Mouse (Mus musculus) ES-E14 (cell line): ENCODE results near the gene Hddc3. TPM values are rescaled to one million over a fixed set of nuclear protein-coding genes. Genes with fewer than 3 reads are reported as not detected.

Experiments used
- DNase-seq: peaks from one replicate; pipeline ENCODE4 v3.0.0-alpha.2; 2013; ENCODE audit warnings: low read depth, low spot score
- H3K27ac ChIP-seq: 2 replicates; pipeline ENCODE4 v1.5.1; 2012; ENCODE audit warnings: low read depth, mild to moderate bottlenecking, low read length, moderate library complexity, mixed read lengths; ENCODE audit not compliant: poor library complexity, insufficient read depth, severe bottlenecking
- H3K36me3 ChIP-seq: 2 replicates; pipeline ENCODE4 v1.6.1; 2012; ENCODE audit warnings: mild to moderate bottlenecking, low read length, moderate library complexity, mixed read lengths; ENCODE audit not compliant: control insufficient read depth, poor library complexity, insufficient read depth, severe bottlenecking
- H3K4me1 ChIP-seq, 2 experiments: fragments of 150-350 bp in 1 of 2; sonication (generic) in 1 of 2; 2 replicates each; pipeline ENCODE4 v1.6.1; 2012; ENCODE audit warnings: low read length in 2 of 2, mild to moderate bottlenecking in 1 of 2, mixed read lengths in 1 of 2; ENCODE audit not compliant: control insufficient read depth in 2 of 2, insufficient read depth in 2 of 2, poor library complexity in 1 of 2
- H3K4me3 ChIP-seq, 2 experiments: fragments of 150-350 bp in 1 of 2; sonication (generic) in 1 of 2; 2 replicates each; pipeline ENCODE4 v1.5.1; 2012; ENCODE audit warnings: low read length in 2 of 2, low read depth in 1 of 2, mild to moderate bottlenecking in 1 of 2, mixed read lengths in 1 of 2; ENCODE audit not compliant: insufficient read depth in 1 of 2, poor library complexity in 1 of 2, severe bottlenecking in 1 of 2
- H3K9ac ChIP-seq: 2 replicates; pipeline ENCODE4 v1.6.1; 2012; ENCODE audit warnings: low read depth, mild to moderate bottlenecking, low read length, mixed read lengths; ENCODE audit not compliant: poor library complexity, insufficient read depth, severe bottlenecking
- H3K9me3 ChIP-seq: fragments of 150-350 bp; sonication (generic); 2 replicates; pipeline ENCODE4 v1.6.1; 2012; ENCODE audit warnings: low read depth, mild to moderate bottlenecking, low read length; ENCODE audit not compliant: control insufficient read depth, insufficient read depth
- CHD2 ChIP-seq: IDR thresholded peaks from 2 replicates; pipeline ENCODE4 v1.6.1; 2014; ENCODE audit warnings: mild to moderate bottlenecking, low read depth, low read length, inconsistent platforms
- HCFC1 ChIP-seq: IDR thresholded peaks from 2 replicates; pipeline ENCODE4 v1.6.1; 2012; ENCODE audit warnings: low read length, inconsistent platforms, borderline replicate concordance; ENCODE audit not compliant: insufficient read depth
- MAFK ChIP-seq: IDR thresholded peaks from 2 replicates; pipeline ENCODE4 v1.6.1; 2014; ENCODE audit warnings: mild to moderate bottlenecking, low read depth, low read length, inconsistent platforms; ENCODE audit not compliant: insufficient read depth
- ZC3H11A ChIP-seq: IDR thresholded peaks from 2 replicates; pipeline ENCODE4 v1.6.1; 2012; ENCODE audit warnings: low read depth, mild to moderate bottlenecking, inconsistent platforms, low read length, borderline replicate concordance
- ZNF384 ChIP-seq: IDR thresholded peaks from 2 replicates; pipeline ENCODE4 v1.6.1; 2012; ENCODE audit warnings: low read depth, low read length, inconsistent platforms
- in situ Hi-C, 2 experiments: fragments of 600-800 bp; cut with MboI; formaldehyde crosslinking; loops; one replicate each; pipeline ENCODE4 v1.15.1; 2025; ENCODE audit warnings: low sequenced_read_pairs in 2 of 2, inconsistent platforms in 1 of 2; ENCODE audit not compliant: unreplicated experiment in 2 of 2
- total RNA-seq: library from RNA; depleted of rRNA; stranded (reverse); fragments of 300-350 nt; gene quantifications from 2 replicates; pipeline ENCODE4 v1.2.3, GENCODE M21; 2012

Hddc3 gene
- total RNA-seq, 1 experiment: 14.3 TPM

GRCm38 (mm10) chr7:80357156-80357555 lies 14.3 kb downstream of the Hddc3 start:
- H3K4me3 ChIP-seq: no peak overlapping the region
- H3K9ac ChIP-seq: no peak overlapping the region
- peaks cover 1 to 11% of the 10 kb centered on the region in 2 experiments; a peak in 1 of 4 replicates for H3K4me1 ChIP-seq
- no peak for DNase-seq
- H3K9me3 ChIP-seq: no peaks in the 10 kb centered on the region
- H3K36me3 ChIP-seq: peaks cover 9% of the 10 kb centered on the region; the same call in 1 of the 2 replicates
- TF ChIP-seq ZC3H11A (no peak), HCFC1 (no peak), ZNF384 (no peak), MAFK (no peak), CHD2 (no peak)
- H3K27ac ChIP-seq: no peak overlapping the region
- in situ Hi-C loops: no loop called here

DNA sequence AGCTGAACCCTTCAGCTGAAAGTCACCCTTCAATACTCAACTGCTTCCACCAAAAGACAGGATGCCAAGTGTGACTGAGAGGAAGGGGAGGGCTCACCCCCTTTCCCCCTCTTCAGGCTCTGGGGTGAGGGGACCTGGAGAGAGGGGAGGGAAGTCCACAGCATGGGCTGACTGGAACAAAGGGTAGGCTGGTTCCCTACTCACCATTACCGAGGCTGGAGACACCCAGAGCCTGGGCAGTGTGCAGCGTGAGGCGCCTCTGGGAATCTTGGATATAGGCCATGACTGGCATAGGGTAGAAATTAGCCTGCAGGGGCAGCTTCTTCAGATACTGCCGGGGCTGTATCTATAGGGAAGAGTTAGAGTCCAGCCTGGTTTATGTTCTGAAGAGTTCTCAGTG lies 15.1 kb downstream of the Hddc3 start:
- Histone ChIP-seq H3K4me1 (peaks cover 1 to 11% of the 10 kb centered on the region in 2 experiments; a peak in 1 of 4 replicates), H3K27ac (no peak overlapping the region), H3K36me3 (peaks cover 6% of the 10 kb centered on the region; the same call in 1 of the 2 replicates), H3K9me3 (no peaks in the 10 kb centered on the region), H3K4me3 (no peak overlapping the region), H3K9ac (no peak overlapping the region)
- DNase-seq: no peak
- in situ Hi-C loops: no loop called here
- TF ChIP-seq CHD2: no peak
- no peak for TF ChIP-seq MAFK
- no peak for TF ChIP-seq ZNF384
- TF ChIP-seq HCFC1: no peak
- no peak for TF ChIP-seq ZC3H11A

GRCm38 (mm10) chr7:80360435-80360834 lies 17.5 kb downstream of the Hddc3 start:
- H3K9me3 ChIP-seq: no peaks in the 10 kb centered on the region
- no peak overlapping the region for H3K27ac ChIP-seq
- H3K4me3 ChIP-seq: peak overlapping the region in 1 of 2 experiments; percentile 48; a peak in 1 of 4 replicates
- peaks cover 4% of the 10 kb centered on the region; the same call in 1 of the 2 replicates for H3K36me3 ChIP-seq
- TF ChIP-seq ZC3H11A: no peak
- no peak for TF ChIP-seq ZNF384
- no peak for TF ChIP-seq MAFK
- no peak for TF ChIP-seq CHD2
- TF ChIP-seq HCFC1: no peak
- in situ Hi-C loops: no loop called here
- no peak overlapping the region for H3K9ac ChIP-seq
- peaks cover 1 to 11% of the 10 kb centered on the region in 2 experiments; a peak in 1 of 4 replicates for H3K4me1 ChIP-seq
- DNase-seq: no peak

DNA sequence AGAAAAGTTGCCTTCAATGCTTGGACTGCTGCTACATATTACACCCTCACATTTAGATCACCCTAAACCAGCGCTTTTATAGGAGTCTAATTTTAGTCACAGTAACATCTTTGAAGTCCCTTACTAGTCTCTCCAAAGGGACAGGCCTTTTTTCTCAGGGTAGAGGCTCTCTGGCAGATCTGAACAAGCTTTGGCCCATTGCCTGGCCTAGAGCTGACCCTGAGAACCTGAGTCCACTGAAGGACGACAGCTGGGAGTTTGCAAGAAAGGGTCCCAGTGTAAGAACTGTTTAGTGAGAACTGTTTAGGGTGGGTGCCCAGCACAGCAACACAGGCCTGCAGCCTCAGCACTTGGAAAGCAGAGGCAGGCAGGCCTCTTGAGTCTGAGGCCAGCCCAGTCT lies 22.9 kb downstream of the Hddc3 start:
- Histone ChIP-seq H3K4me3 (no peak overlapping the region), H3K9ac (no peak overlapping the region), H3K27ac (no peak overlapping the region), H3K9me3 (no peaks in the 10 kb centered on the region), H3K4me1 (peaks cover 1 to 12% of the 10 kb centered on the region in 2 experiments; a peak in 1 of 4 replicates), H3K36me3 (peaks cover 10% of the 10 kb centered on the region; the same call in 1 of the 2 replicates)
- in situ Hi-C loops: no loop called here
- no peak for DNase-seq
- TF ChIP-seq CHD2 (no peak), ZNF384 (no peak), ZC3H11A (no peak), MAFK (no peak), HCFC1 (no peak)

- Histone ChIP-seq H3K36me3 (peaks cover 8% of the 10 kb centered on the region; the same call in 1 of the 2 replicates), H3K9ac (no peak overlapping the region), H3K4me3 (no peak overlapping the region), H3K27ac (no peak overlapping the region), H3K4me1 (peaks cover 0 to 7% of the 10 kb centered on the region in 2 experiments; a peak in 1 of 4 replicates), H3K9me3 (no peaks in the 10 kb centered on the region)
- TF ChIP-seq MAFK (no peak), ZNF384 (no peak), CHD2 (no peak), HCFC1 (no peak), ZC3H11A (no peak)
- in situ Hi-C loops: no loop called here
- DNase-seq: no peak
Observed at GRCm38 (mm10) chr7:80367232-80367631, 24.3 kb downstream of the Hddc3 start.
